Mouse (Mus musculus) small intestine, adult 2 months (tissue): ENCODE measurements at regions not wholly inside any gene's neighbourhood (a gene's known extent, or its start where the extent isn't known, plus 50 kb on each side); places are given as distances from the start of the nearest gene placed in this dataset.

Experiments used
- H3K27ac ChIP-seq: fragments of 200-500 bp; 2 replicates; pipeline ENCODE4 v1.5.1; 2012; ENCODE audit warnings: low read depth, low read length, control low read depth, inconsistent platforms; ENCODE audit not compliant: insufficient read depth
- H3K27me3 ChIP-seq: fragments of 200-500 bp; 2 replicates; pipeline ENCODE4 v1.6.1; 2012; ENCODE audit warnings: mild to moderate bottlenecking, moderate library complexity, low read length, inconsistent platforms; ENCODE audit not compliant: control insufficient read depth, insufficient read depth
- H3K36me3 ChIP-seq: fragments of 200-500 bp; 2 replicates; pipeline ENCODE4 v1.6.1; 2012; ENCODE audit warnings: mild to moderate bottlenecking, low read length, control low read depth, inconsistent platforms; ENCODE audit not compliant: control insufficient read depth, insufficient read depth
- H3K4me1 ChIP-seq: fragments of 200-500 bp; 2 replicates; pipeline ENCODE4 v1.6.1; 2012; ENCODE audit warnings: low read length, inconsistent platforms, mixed read lengths; ENCODE audit not compliant: control insufficient read depth, insufficient read depth, insufficient read length
- H3K4me3 ChIP-seq: fragments of 200-500 bp; 2 replicates; pipeline ENCODE4 v1.5.1; 2012; ENCODE audit warnings: low read depth, mild to moderate bottlenecking, control low read depth, inconsistent platforms, low read length, moderate library complexity
- CTCF ChIP-seq: fragments of 200-500 bp; IDR thresholded peaks from 2 replicates; pipeline ENCODE4 v1.5.1; 2012; ENCODE audit warnings: low read depth, mild to moderate bottlenecking, control low read depth, inconsistent platforms, low read length, moderate library complexity, mixed read lengths; ENCODE audit not compliant: insufficient replicate concordance, insufficient read length; ENCODE audit errors: extremely low read depth
- POLR2A ChIP-seq: fragments of 200-500 bp; IDR thresholded peaks from 2 replicates; pipeline ENCODE4 v1.6.1; 2012; ENCODE audit warnings: low read depth, mild to moderate bottlenecking, control low read depth, inconsistent platforms, low read length, moderate library complexity
- WGBS: fragments of 180-500 bp; shearing (Covaris S2); methylation state at CpG from one replicate; pipeline ENCODE4 v1.1.7; 2018; 5-methylcytosine and 5-hydroxymethylcytosine counted together

DNA sequence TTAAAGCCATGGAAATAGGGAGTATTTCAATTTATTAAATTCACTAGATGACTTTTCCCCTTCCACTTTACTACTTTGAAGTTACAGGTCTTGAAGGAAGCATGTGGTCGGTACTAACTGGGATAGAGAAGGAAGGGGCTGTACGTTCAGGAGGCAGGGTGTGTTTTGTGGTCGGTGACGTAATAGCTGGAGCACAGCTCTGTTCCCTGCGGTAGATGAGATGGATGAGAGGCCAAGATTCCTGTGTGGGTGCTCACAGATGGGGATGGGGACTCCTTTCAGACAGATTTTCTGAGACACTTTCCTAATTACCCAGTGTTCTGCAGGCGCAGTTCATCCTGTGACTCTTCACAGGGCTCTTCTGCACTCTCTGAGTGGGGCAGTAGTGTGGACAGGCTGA is 182.9 kb downstream of the Stk31 start:
- no peak overlapping the region for H3K27ac ChIP-seq
- H3K4me3 ChIP-seq = no peak overlapping the region
- no peaks in the 10 kb centered on the region for H3K27me3 ChIP-seq
- H3K4me1 ChIP-seq = no peaks in the 10 kb centered on the region
- 49% methylated on average over 6 of the region's 6 CpGs for WGBS
- no peaks in the 10 kb centered on the region for H3K36me3 ChIP-seq
- no peak for TF ChIP-seq CTCF
- TF ChIP-seq POLR2A = no peak

DNA sequence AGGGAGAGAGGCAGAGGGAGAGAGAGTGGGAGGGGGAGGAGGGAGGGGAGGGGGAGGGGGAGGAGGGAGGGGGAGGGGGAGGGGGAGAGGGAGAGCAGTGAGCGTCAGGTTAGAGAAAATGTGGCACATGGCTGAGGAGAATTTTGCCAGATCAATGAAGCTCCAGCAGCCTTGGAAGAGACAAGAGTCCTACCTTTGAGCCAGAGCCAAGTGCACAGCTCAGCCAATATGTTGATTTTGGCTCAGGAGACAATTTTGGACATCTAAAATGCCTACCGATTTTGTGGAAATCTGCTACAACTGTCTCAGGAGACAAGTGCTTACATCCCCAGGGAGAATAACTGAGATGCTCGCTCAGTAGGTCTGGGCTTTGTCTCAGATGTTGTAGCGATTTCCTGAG is 184.3 kb downstream of the Stk31 start:
- no peaks in the 10 kb centered on the region for H3K36me3 ChIP-seq
- H3K4me3 ChIP-seq = no peak overlapping the region
- no peaks in the 10 kb centered on the region for H3K27me3 ChIP-seq
- no peaks in the 10 kb centered on the region for H3K4me1 ChIP-seq
- no peak overlapping the region for H3K27ac ChIP-seq
- TF ChIP-seq POLR2A (no peak), CTCF (no peak)
- WGBS = 65% methylated on average over 4 of the region's 4 CpGs

DNA sequence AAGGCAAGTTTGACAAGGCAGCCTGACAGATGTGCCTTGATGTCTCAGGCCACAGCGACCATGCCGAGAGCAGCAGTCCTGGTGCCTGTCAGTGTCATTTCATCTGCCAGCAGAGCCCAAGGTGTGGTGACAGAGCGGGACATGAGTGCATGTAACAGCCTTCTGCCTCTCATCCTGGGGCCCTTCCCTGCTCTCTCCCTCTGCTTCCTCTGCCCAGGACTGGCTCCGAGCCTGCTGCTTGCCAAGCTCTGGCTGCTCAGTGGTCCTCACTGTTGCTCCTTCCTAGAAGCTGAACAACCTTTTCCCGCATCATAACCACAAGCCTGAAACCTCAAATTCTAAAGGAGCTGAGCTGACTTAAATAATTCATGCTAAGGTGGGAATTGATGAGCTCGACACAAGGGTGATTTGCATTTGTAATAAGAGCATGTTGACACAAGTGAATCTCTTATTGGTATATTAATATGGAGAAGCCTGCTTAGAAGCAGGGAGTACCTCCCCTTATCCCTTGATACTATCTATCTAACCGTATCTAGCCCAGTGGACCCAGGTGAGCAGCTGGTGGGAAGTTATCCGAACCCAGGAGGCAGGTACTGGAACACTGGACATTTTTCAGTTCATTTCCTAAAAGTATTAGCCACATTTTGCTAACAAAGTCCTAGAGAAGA is 186.8 kb downstream of the Stk31 start:
- H3K27me3 ChIP-seq = no peaks in the 10 kb centered on the region
- H3K4me3 ChIP-seq = no peak overlapping the region
- H3K36me3 ChIP-seq = no peaks in the 10 kb centered on the region
- H3K27ac ChIP-seq = no peak overlapping the region
- no peak for TF ChIP-seq POLR2A
- no peak for TF ChIP-seq CTCF
- 72% methylated on average over 8 of the region's 8 CpGs for WGBS
- no peaks in the 10 kb centered on the region for H3K4me1 ChIP-seq

DNA sequence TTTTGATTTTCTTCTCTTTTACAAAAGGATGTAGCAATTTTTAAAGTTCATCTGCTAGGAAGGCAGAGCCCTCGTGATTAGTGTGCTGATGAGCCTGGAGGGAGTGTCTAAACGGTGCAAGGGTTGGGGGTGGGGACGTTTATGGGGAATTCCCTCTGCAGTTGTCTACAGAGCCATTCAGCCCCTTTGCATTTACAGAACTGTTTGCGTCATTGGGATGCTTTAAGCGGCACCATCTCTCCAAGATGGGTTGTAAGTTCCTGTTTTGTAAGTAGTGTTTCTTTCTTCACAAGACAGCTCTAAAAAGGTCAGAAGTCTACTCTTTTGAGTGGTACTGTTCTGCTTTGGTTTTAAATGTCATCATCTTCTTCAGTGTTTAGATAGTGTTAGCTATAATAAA is 191.1 kb downstream of the Stk31 start:
- Histone ChIP-seq H3K4me1 (no peaks in the 10 kb centered on the region), H3K27me3 (no peaks in the 10 kb centered on the region), H3K27ac (no peak overlapping the region), H3K4me3 (no peak overlapping the region), H3K36me3 (no peaks in the 10 kb centered on the region)
- 37% methylated on average over 5 of the region's 5 CpGs for WGBS
- TF ChIP-seq POLR2A = no peak
- TF ChIP-seq CTCF = no peak

DNA sequence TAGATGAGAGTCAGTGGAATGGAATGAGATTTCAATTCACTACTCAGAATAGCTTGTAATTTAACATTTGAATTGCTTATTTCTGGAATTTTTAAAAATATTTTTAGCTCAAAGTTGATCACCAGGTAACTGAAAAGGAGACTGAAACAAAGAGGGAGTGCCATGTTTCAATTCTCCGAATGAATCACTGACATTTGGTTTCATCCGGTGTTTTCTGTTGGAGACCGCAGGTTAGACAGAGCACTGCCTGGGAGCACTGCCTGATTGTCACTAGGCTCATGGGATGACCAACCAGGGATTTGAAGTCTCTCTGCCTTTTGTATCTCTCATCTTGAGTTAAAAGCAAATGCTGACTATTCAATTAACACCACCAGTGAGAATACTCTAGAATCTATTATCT is 193.3 kb downstream of the Stk31 start:
- no peaks in the 10 kb centered on the region for H3K4me1 ChIP-seq
- H3K36me3 ChIP-seq = no peaks in the 10 kb centered on the region
- H3K27ac ChIP-seq = no peak overlapping the region
- no peaks in the 10 kb centered on the region for H3K27me3 ChIP-seq
- 95% methylated on average over 3 of the region's 3 CpGs for WGBS
- no peak overlapping the region for H3K4me3 ChIP-seq
- no peak for TF ChIP-seq POLR2A
- TF ChIP-seq CTCF = no peak

DNA sequence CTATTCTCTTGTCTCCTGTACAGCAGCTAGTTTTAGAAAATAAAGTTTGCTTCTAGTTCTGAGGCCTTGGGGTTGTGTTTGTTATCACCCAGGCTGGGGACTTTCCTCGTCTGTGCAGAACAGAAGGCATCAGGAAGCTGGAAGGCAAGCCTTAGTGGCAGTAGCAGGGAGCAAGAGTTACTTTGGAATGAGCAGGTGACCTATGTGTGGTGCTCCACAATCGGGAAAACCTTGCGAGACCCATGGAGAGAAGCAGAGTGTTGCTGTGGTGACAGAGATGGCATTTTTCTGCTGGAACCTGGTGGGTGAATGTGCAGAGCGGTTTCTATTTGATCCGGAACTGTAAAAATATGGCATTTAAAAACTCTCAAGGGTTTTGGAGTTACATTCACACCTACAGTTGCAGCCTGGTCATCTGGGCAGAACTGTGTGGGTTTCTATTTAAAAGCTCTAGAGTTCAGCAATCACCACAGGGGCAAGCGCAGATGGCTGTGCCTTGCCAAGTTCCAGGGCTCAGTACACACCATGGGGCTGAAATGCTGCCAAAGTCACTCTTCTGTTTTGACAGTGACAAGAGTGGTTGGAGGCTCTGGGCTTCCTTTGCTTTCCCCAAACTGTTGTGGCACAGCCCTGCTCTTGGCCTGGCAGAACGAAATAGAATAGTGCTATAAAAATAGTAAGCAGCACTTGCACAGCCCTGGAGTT is 195.7 kb downstream of the Stk31 start:
- H3K4me3 ChIP-seq = no peak overlapping the region
- no peaks in the 10 kb centered on the region for H3K27me3 ChIP-seq
- H3K36me3 ChIP-seq = no peaks in the 10 kb centered on the region
- 74% methylated on average over 7 of the region's 7 CpGs for WGBS
- no peaks in the 10 kb centered on the region for H3K4me1 ChIP-seq
- TF ChIP-seq POLR2A = no peak
- TF ChIP-seq CTCF = no peak
- no peak overlapping the region for H3K27ac ChIP-seq

DNA sequence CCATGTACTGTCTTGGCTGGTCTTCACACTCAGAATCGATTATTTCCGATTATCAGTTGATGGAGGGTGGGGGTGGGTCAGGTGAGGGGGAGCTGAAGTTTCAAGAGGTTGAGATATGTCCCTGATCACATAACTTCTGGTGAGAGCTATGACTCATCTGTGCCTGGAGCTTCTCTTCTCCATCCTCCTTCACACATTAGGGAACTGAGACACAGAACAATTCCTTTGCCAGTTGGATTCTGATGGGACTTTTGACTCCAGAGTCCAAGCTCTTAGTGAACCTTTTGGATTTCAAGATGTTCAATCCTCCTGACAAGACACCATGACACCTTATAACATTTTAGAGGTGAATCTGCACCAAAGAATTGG is 196.2 kb downstream of the Stk31 start:
- H3K4me3 ChIP-seq = no peak overlapping the region
- no peaks in the 10 kb centered on the region for H3K27me3 ChIP-seq
- TF ChIP-seq POLR2A (no peak), CTCF (no peak)
- H3K36me3 ChIP-seq = no peaks in the 10 kb centered on the region
- no peak overlapping the region for H3K27ac ChIP-seq
- no peaks in the 10 kb centered on the region for H3K4me1 ChIP-seq
- 62% methylated on average over 2 of the region's 2 CpGs for WGBS
